In the genomic region with DNA sequence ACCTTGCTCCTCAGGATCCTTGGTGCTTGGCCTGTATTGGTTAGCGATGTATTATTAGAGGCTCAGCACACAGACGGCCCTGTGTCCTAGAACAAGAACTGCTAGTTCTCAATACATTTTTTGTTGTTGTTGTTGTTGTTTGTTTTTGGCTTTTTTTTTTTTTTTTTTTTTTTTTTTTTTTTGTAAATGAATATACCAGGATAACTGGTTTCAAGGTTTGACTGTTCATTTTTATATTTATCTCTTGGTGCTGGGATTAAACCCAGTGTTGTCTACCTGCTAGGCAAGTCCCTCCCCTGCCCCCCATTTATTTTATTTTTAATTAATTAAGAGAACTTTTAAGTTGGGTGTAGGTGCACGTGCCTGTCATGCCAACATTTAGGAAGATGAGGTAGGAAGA, we compare ENCODE assay signal across 8 mouse cellular contexts. TPM values are rescaled to one million over a fixed set of nuclear protein-coding genes. Genes with fewer than 3 reads are reported as not detected.
A peak's percentile ranks its signal among the peaks of the same experiment; 100 is the strongest.
DNase-seq lines count a peak whose midpoint lies in the region; ATAC-seq and TF ChIP-seq lines count a peak whose summit lies in the region.

No protein-coding gene starts in this region.

- no peaks in the 10 kb centered on the region for H3K27me3 ChIP-seq in heart, embryonic 11.5 days (ENCODE audit: control insufficient read depth, insufficient read depth, low read length)
- no peaks in the 10 kb centered on the region for H3K27me3 ChIP-seq in C2C12 (ENCODE audit: control insufficient read depth, insufficient read depth, insufficient read length)
- no peaks in the 10 kb centered on the region for H3K27me3 ChIP-seq in forebrain, embryonic 13.5 days
- H3K27me3 ChIP-seq in liver, embryonic 14.5 days (ENCODE audit: control insufficient read depth, insufficient read depth, low read length), result no peaks in the 10 kb centered on the region

- intact Hi-C loops in heart, postnatal 10 days (cut with DNase I), result no loop called here

- H3K79me2 ChIP-seq in C2C12 (ENCODE audit: control insufficient read depth, insufficient read depth), result no peaks in the 10 kb centered on the region

- H3K9me3 ChIP-seq in heart, embryonic 11.5 days (replicated peaks; ENCODE audit: control insufficient read depth, low read length), result no peaks in the 10 kb centered on the region
- no peaks in the 10 kb centered on the region for H3K9me3 ChIP-seq in forebrain, embryonic 13.5 days (replicated peaks)
- no peaks in the 10 kb centered on the region for H3K9me3 ChIP-seq in liver, embryonic 14.5 days (ENCODE audit: control insufficient read depth, low read length)

- WGBS in heart, embryonic 11.5 days (ENCODE audit: insufficient replicate concordance), result 46% methylated on average over 3 of the region's 3 CpGs
- 55% methylated on average over 3 of the region's 3 CpGs for WGBS in forebrain, embryonic 13.5 days
- WGBS in liver, embryonic 14.5 days (ENCODE audit: insufficient replicate concordance), result 57% methylated on average over 3 of the region's 3 CpGs

- TF ChIP-seq CTCF in C2C12 (IDR thresholded peaks at IDR 0.05; ENCODE audit: control insufficient read depth, insufficient read depth, insufficient read length), result no peak
- TF ChIP-seq CTCF in liver, embryonic 14.5 days (IDR thresholded peaks at IDR 0.05; ENCODE audit: low read depth), result no peak

- H3K36me3 ChIP-seq in heart, embryonic 11.5 days (ENCODE audit: control insufficient read depth, insufficient read depth, low read length), result no peaks in the 10 kb centered on the region
- H3K36me3 ChIP-seq in C2C12 (ENCODE audit: control insufficient read depth, insufficient read depth), result no peaks in the 10 kb centered on the region
- H3K36me3 ChIP-seq in forebrain, embryonic 13.5 days (ENCODE audit: poor library complexity, severe bottlenecking), result no peaks in the 10 kb centered on the region
- H3K36me3 ChIP-seq in liver, embryonic 14.5 days (replicated peaks; ENCODE audit: control insufficient read depth, insufficient read depth, low read depth), result no peaks in the 10 kb centered on the region

- TF ChIP-seq EP300 in liver, embryonic 14.5 days (IDR thresholded peaks at IDR 0.05; ENCODE audit: low read depth), result no peak

- peak overlapping the region; percentile 78 for H3K9ac ChIP-seq in heart, embryonic 11.5 days (ENCODE audit: low read depth, low read length)
- no peak overlapping the region for H3K9ac ChIP-seq in forebrain, embryonic 13.5 days
- H3K9ac ChIP-seq in liver, embryonic 14.5 days (replicated peaks), result peak overlapping the region; percentile 64

- peak overlapping the region; percentile 63 for H3K4me2 ChIP-seq in heart, embryonic 11.5 days
- peak overlapping the region; percentile 43 for H3K4me2 ChIP-seq in forebrain, embryonic 13.5 days
- H3K4me2 ChIP-seq in liver, embryonic 14.5 days (ENCODE audit: low read depth), result peak overlapping the region; percentile 74

- H3K4me3 ChIP-seq in heart, embryonic 11.5 days (ENCODE audit: low read depth, low read length), result peak overlapping the region; percentile 38
- peak overlapping the region; percentile 12 for H3K4me3 ChIP-seq in C2C12 (ENCODE audit: insufficient read depth, poor library complexity, severe bottlenecking)
- peak overlapping the region; percentile 21; the same call in 1 of the 2 replicates for H3K4me3 ChIP-seq in forebrain, embryonic 13.5 days
- H3K4me3 ChIP-seq in liver, embryonic 14.5 days (ENCODE audit: insufficient read depth in 1 of 2, low read depth in 2 of 2, low read length in 2 of 2), result peak overlapping the region; percentile 44 to 88

- no peaks in the 10 kb centered on the region for H3K79me3 ChIP-seq in C2C12 (ENCODE audit: low read depth)

- no peak for DNase-seq in heart, postnatal 10 days
- no peak for DNase-seq in liver, embryonic 14.5 days (ENCODE audit: low read depth in 3 of 3, low spot score in 3 of 3)
- DNase-seq in adrenal gland, adult (ENCODE audit: inconsistent age in 2 of 2, low spot score in 1 of 2), result no peak
- DNase-seq in right cerebral cortex, postnatal 4 days, result no peak

- no peak for ATAC-seq in heart, embryonic 11.5 days (replicated peaks; ENCODE audit: insufficient number of reproducible peaks, low FRiP score, low TSS enrichment)
- ATAC-seq in forebrain, embryonic 13.5 days, result no peak
- ATAC-seq in liver, embryonic 14.5 days (ENCODE audit: insufficient read depth), result no peak
- ATAC-seq in frontal cortex, adult (ENCODE audit: low TSS enrichment), result no peak

- H3K4me1 ChIP-seq in heart, embryonic 11.5 days (ENCODE audit: control insufficient read depth, insufficient read depth, low read length), result no peaks in the 10 kb centered on the region
- H3K4me1 ChIP-seq in forebrain, embryonic 13.5 days, result peaks cover 6% of the 10 kb centered on the region; the same call in 1 of the 2 replicates
- H3K4me1 ChIP-seq in liver, embryonic 14.5 days (replicated peaks; ENCODE audit: control insufficient read depth in 2 of 2, insufficient read depth in 2 of 2, low read length in 1 of 2), result peaks cover 0 to 8% of the 10 kb centered on the region in 2 experiments; a peak in 1 of 4 replicates

- H3K27ac ChIP-seq in heart, embryonic 11.5 days (ENCODE audit: low read depth, low read length), result peak overlapping the region; percentile 82
- H3K27ac ChIP-seq in forebrain, embryonic 13.5 days, result no peak overlapping the region
- peak overlapping the region; percentile 57 for H3K27ac ChIP-seq in liver, embryonic 14.5 days

- H3ac ChIP-seq in C2C12 (ENCODE audit: control insufficient read depth, insufficient read length, low read depth), result peak overlapping the region; percentile 44

TF ChIP-seq in C2C12, 6 proteins besides CTCF, POLR2A, EP300 and RAD21:
- TF ChIP-seq CEBPB (IDR thresholded peaks at IDR 0.05; ENCODE audit: low read depth) (no peak), FOSL1 (IDR thresholded peaks at IDR 0.05; ENCODE audit: insufficient read depth, low read length, poor library complexity, severe bottlenecking) (no peak), MYOG (IDR thresholded peaks at IDR 0.05; ENCODE audit: control insufficient read depth, extremely low read depth, insufficient read length) (no peak), MAX (IDR thresholded peaks at IDR 0.05) (no peak), MYOD1 (IDR thresholded peaks at IDR 0.05; ENCODE audit: control insufficient read depth, insufficient read length, low read depth) (no peak), USF1 (IDR thresholded peaks at IDR 0.05; ENCODE audit: low read depth) (no peak)

RNA-seq across cellular contexts. Expression of a gene that starts 6.5 kb away (rescaled TPM):
- 45.5 and 47.8 TPM in 2 replicates for polyA plus RNA-seq in heart, embryonic 11.5 days (2014; fragmentation: Nextera tagmentation; extraction: Ambion mirVana)
- 1 to 10 TPM; 5.2 to 8.0 TPM for total RNA-seq in heart, postnatal 10 days (2021)
- polyA plus RNA-seq in C2C12 (2012; fragmentation: generic; extraction: Trizol), result 49.2 TPM
- polyA plus RNA-seq in forebrain, embryonic 13.5 days (2015; fragmentation: Nextera tagmentation; extraction: Ambion mirVana), result 68.4 and 74.1 TPM in 2 replicates
- polyA plus RNA-seq in liver, embryonic 14.5 days (2012; rRNA removed), result 13.2 and 19.4 TPM in 2 replicates
- 30.1 and 31.3 TPM in 2 replicates for polyA plus RNA-seq in liver, embryonic 14.5 days (2014; fragmentation: Nextera tagmentation; extraction: Ambion mirVana)

RNA-seq across cellular contexts. Expression of a gene that starts 32.9 kb away (rescaled TPM):
- 764 and 894 TPM in 2 replicates for polyA plus RNA-seq in heart, embryonic 11.5 days (2014; fragmentation: Nextera tagmentation; extraction: Ambion mirVana)
- total RNA-seq in heart, postnatal 10 days (2021), result 100 to 1,000 TPM; 803 to 807 TPM
- 3,482 TPM for polyA plus RNA-seq in C2C12 (2012; fragmentation: generic; extraction: Trizol)
- polyA plus RNA-seq in forebrain, embryonic 13.5 days (2015; fragmentation: Nextera tagmentation; extraction: Ambion mirVana), result 667 and 710 TPM in 2 replicates
- 908 and 935 TPM in 2 replicates for polyA plus RNA-seq in liver, embryonic 14.5 days (2012; rRNA removed)
- 901 and 915 TPM in 2 replicates for polyA plus RNA-seq in liver, embryonic 14.5 days (2014; fragmentation: Nextera tagmentation; extraction: Ambion mirVana)

RNA-seq across cellular contexts. Expression of a gene that starts 55.2 kb away (rescaled TPM):
- polyA plus RNA-seq in heart, embryonic 11.5 days (2014; fragmentation: Nextera tagmentation; extraction: Ambion mirVana), result 0.99 and 1.3 TPM in 2 replicates
- 1 to 10 TPM; 3.7 to 4.3 TPM for total RNA-seq in heart, postnatal 10 days (2021)
- 15.2 TPM for polyA plus RNA-seq in C2C12 (2012; fragmentation: generic; extraction: Trizol)
- polyA plus RNA-seq in forebrain, embryonic 13.5 days (2015; fragmentation: Nextera tagmentation; extraction: Ambion mirVana), result 11.4 and 12.0 TPM in 2 replicates
- polyA plus RNA-seq in liver, embryonic 14.5 days (2012; rRNA removed), result 1.7 and 2.0 TPM in 2 replicates
- polyA plus RNA-seq in liver, embryonic 14.5 days (2014; fragmentation: Nextera tagmentation; extraction: Ambion mirVana), result 1.1 TPM in 2 replicates

Comparison
In these comparisons a context has a peak if more than half of its experiments do, and no peak if none do; other contexts are left out.
1. H3K4me3 ChIP-seq: peak in every context shown above with its lines; median percentile 66 in liver, embryonic 14.5 days; 38 in heart, embryonic 11.5 days; 21 in forebrain, embryonic 13.5 days; 12 in C2C12.